Mouse (Mus musculus): ENCODE measurements around the gene Olfr853. TPM values are rescaled to one million over a fixed set of nuclear protein-coding genes. Genes with fewer than 3 reads are reported as not detected.

Gene Olfr853
- polyA plus RNA-seq (2021; fragmentation: Nextera tagmentation): not detected in 2 replicates
- long read RNA-seq, experiment 1: 0 reads
- long read RNA-seq, experiment 2: 0 reads

GRCm38 (mm10) chr9:19540976-19541375, at the start of gene Olfr853:
Gene Olfr853, minus strand, starts transcription at chr9:19541076.

GRCm38 (mm10) chr9:19582317-19582716, 41.4 kb upstream of the Olfr853 start, which contains the start of gene Olfr855:
Gene Olfr855, plus strand, starts transcription at chr9:19582617.

GRCm38 (mm10) chr9:19567282-19567681, 26.4 kb upstream of the Olfr853 start, which contains the start of gene Olfr854:
Gene Olfr854, minus strand, starts transcription at chr9:19567382.

GRCm38 (mm10) chr9:19492995-19493394, 47.9 kb downstream of the Olfr853 start, which contains the start of gene Olfr851:
Gene Olfr851, plus strand, starts transcription at chr9:19493295.

Other genes starting within 250 kb of the Olfr853 start
- gene Olfr844, start 224.7 kb downstream of the Olfr853 start, polyA plus RNA-seq (2021; fragmentation: Nextera tagmentation): not detected in 2 replicates
- gene Olfr845, start 204.6 kb downstream of the Olfr853 start, polyA plus RNA-seq (2021; fragmentation: Nextera tagmentation): not detected in 2 replicates
- gene Olfr846, start 177.1 kb downstream of the Olfr853 start, polyA plus RNA-seq (2021; fragmentation: Nextera tagmentation): not detected in 2 replicates
- not detected in 2 replicates for gene Olfr847, start 162.4 kb downstream of the Olfr853 start, polyA plus RNA-seq (2021; fragmentation: Nextera tagmentation)
- gene Olfr849, start 100.8 kb downstream of the Olfr853 start, polyA plus RNA-seq (2021; fragmentation: Nextera tagmentation): not detected in 2 replicates
- gene Olfr850, start 62.8 kb downstream of the Olfr853 start, polyA plus RNA-seq (2021; fragmentation: Nextera tagmentation): not detected in 2 replicates
- not detected in 2 replicates for gene Olfr851, start 47.8 kb downstream of the Olfr853 start, polyA plus RNA-seq (2021; fragmentation: Nextera tagmentation)
- gene Olfr854, start 26.3 kb upstream of the Olfr853 start, polyA plus RNA-seq (2021; fragmentation: Nextera tagmentation): not detected in 2 replicates
- not detected in 2 replicates for gene Olfr855, start 41.5 kb upstream of the Olfr853 start, polyA plus RNA-seq (2021; fragmentation: Nextera tagmentation)
- 11.9 and 14.5 TPM in 2 replicates for gene Zfp317, start 81.0 kb upstream of the Olfr853 start, polyA plus RNA-seq (2021; fragmentation: Nextera tagmentation)
- not detected in 2 replicates for gene Olfr857, start 168.4 kb upstream of the Olfr853 start, polyA plus RNA-seq (2021; fragmentation: Nextera tagmentation)
- gene Olfr58, start 239.2 kb upstream of the Olfr853 start, polyA plus RNA-seq (2021; fragmentation: Nextera tagmentation): not detected in 2 replicates